Mouse (Mus musculus) right cerebral cortex, postnatal 36 days (tissue): Measurements from ENCODE around the gene S100pbp.
A peak's percentile ranks its signal among the peaks of the same experiment; 100 is the strongest.

Source experiments
- DNase-seq, 2 experiments: peaks; one replicate each; pipeline ENCODE4 v3.0.0; 2022; ENCODE audit warnings: low spot score in 2 of 2, mixed read lengths in 1 of 2

The S100pbp gene

GRCm38 (mm10) chr4:129189542-129190519, at the start of gene S100pbp, which contains the start of gene Yars:
Gene S100pbp, minus strand, starts transcription at chr4:129189727.
Gene Yars, plus strand, starts transcription at chr4:129189760.
- DNase-seq = peak; percentile 93 to 94

- DNase-seq = peak; percentile 66 to 67
Observed at GRCm38 (mm10) chr4:129239075-129239474, 49.5 kb upstream of the S100pbp start.

- no peak for DNase-seq
Observed at GRCm38 (mm10) chr4:129238579-129239016, 49.1 kb upstream of the S100pbp start.

GRCm38 (mm10) chr4:129237843-129238441, 48.4 kb upstream of the S100pbp start:
- DNase-seq = no peak

- no peak for DNase-seq
Observed at GRCm38 (mm10) chr4:129236236-129236813, 46.8 kb upstream of the S100pbp start.

GRCm38 (mm10) chr4:129235147-129235546, 45.6 kb upstream of the S100pbp start:
- no peak for DNase-seq

- DNase-seq = no peak
Observed at GRCm38 (mm10) chr4:129234488-129234887, 45.0 kb upstream of the S100pbp start.

- DNase-seq = no peak
Observed at GRCm38 (mm10) chr4:129232561-129233360, 43.2 kb upstream of the S100pbp start.

GRCm38 (mm10) chr4:129231594-129232450, 42.3 kb upstream of the S100pbp start:
- no peak for DNase-seq

- no peak for DNase-seq
Observed at GRCm38 (mm10) chr4:129230926-129231325, 41.4 kb upstream of the S100pbp start.

- DNase-seq = no peak
Observed at GRCm38 (mm10) chr4:129227985-129228381, 38.5 kb upstream of the S100pbp start.

- no peak for DNase-seq
Observed at GRCm38 (mm10) chr4:129227170-129227984, 37.9 kb upstream of the S100pbp start.

GRCm38 (mm10) chr4:129226441-129226963, 37.0 kb upstream of the S100pbp start:
- DNase-seq = no peak

- no peak for DNase-seq
Observed at GRCm38 (mm10) chr4:129225315-129225714, 35.8 kb upstream of the S100pbp start.

GRCm38 (mm10) chr4:129223421-129224281, 34.1 kb upstream of the S100pbp start:
- no peak for DNase-seq

- DNase-seq = no peak
Observed at GRCm38 (mm10) chr4:129222019-129222925, 32.7 kb upstream of the S100pbp start.
